Mouse (Mus musculus): ENCODE data around the gene Aif1l.

- TF ChIP-seq CTCF (IDR thresholded peaks at IDR 0.05; ENCODE audit: extremely low read depth, insufficient read length, insufficient replicate concordance, low read depth, low read length): no peak
- TF ChIP-seq POLR2A (IDR thresholded peaks at IDR 0.05; ENCODE audit: low read depth, low read length): no peak
Measured at GRCm38 (mm10) chr2:31950058-31950871, at the start of gene Aif1l.

Measured in small intestine, adult 2 months (tissue).